Mouse (Mus musculus) adrenal gland, adult 2 months (tissue): Measurements from ENCODE around the gene Tmem167b. TPM values are rescaled to one million over a fixed set of nuclear protein-coding genes. Genes with fewer than 3 reads are reported as not detected.

Experiments used
- DNase-seq: peaks from one replicate; pipeline ENCODE4 v3.0.0; 2021
- microRNA-seq, 2 experiments: library from miRNA; unstranded; fragments of <30 nt; microRNA quantifications; one replicate each; pipeline ENCODE4 v1.2.0; 2021
- polyA plus RNA-seq: library from polyadenylated mRNA; depleted of rRNA; stranded (reverse); fragments of >200 nt; gene quantifications from 2 replicates; pipeline ENCODE4 v1.2.3, GENCODE M21; 2012; rRNA removed
- total RNA-seq, 2 experiments: library from RNA; stranded (reverse); gene quantifications; 2 replicates each; pipeline ENCODE4 v1.2.3; 2021

Gene Tmem167b
- total and polyA plus RNA-seq, 3 experiments = 3.3 to 60.5 (median 51.1) TPM

- peak; percentile 88 for DNase-seq
Measured at GRCm38 (mm10) chr3:108537303-108537702, 25.0 kb downstream of the Tmem167b start.

DNA sequence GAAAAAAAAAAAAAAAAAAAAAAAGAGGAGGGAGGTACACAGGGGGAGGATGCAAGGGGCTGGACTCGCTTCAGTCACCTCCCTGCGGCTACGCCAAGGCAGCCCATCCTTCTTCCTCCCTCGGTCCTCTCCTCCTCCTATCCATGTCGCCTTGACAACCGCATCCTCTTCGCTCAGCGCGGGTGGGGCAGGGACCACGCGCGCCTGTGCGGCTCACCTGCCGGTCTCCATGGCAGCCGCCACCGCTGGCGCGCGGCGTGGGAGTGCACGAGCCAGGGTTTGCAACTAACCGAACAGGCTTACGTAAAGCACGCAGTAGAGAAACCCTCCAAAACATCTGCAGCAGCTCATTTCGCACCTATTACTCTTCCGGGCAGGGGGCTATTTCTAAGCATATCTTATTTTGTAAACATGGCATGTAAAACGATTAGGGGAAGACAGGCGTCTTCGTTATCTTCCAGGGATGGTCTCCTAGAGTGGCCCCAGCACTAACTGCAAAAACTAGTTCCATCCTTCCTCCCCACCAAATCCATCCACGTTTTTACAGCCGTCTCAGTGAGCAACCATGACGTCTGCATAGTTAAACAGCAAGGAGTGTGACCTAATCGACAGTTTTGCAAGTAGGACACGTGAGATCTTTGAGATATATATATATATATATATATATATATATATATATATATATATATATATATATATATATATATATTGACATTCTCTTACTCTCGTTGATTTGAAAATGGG lies 25.6 kb downstream of the Tmem167b start, which contains the start of gene 5330417C22Rik:
5330417C22Rik (minus strand) TSS at position 20 of the 744 bp plus-strand sequence.
- DNase-seq = peak; percentile 42

DNA sequence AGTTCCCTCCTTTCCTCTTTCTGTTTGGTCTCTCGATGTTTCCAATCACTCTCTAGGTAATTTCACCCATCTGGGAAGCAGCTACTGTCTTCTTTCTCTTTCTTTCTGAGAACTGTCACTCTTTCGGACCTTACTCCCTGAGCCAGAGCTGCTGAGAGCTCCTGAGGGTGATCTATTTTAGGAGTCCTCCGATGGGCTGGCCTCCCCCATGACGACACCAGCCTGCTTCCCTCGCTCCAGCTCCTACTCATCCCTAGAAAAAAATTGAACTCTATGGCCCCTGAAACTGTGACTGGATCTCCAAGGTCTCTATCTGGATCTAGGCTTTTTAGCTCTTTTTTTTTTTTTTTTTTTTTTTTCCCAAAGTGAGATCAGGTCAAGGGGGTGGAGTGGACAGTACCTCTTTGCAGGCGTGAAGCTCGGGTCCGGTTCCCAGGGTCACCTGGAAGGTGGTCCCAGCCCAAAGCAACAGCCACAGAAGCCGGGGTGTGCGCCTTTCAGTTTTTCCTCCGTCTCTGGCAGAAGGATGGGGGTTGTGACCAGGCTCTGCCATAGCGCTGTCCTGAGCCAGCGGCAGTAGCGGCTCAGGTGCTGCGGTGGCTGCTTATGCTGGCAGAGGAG lies 26.3 kb downstream of the Tmem167b start:
- peak; percentile 9 for DNase-seq

GRCm38 (mm10) chr3:108533951-108534350 lies 28.3 kb downstream of the Tmem167b start, which contains the start of gene 1700013F07Rik:
Gene 1700013F07Rik (plus strand): TSS chr3:108534150.
- peak; percentile 56 for DNase-seq

GRCm38 (mm10) chr3:108533114-108533885 lies 29.0 kb downstream of the Tmem167b start:
- DNase-seq = peak; percentile 38

DNA sequence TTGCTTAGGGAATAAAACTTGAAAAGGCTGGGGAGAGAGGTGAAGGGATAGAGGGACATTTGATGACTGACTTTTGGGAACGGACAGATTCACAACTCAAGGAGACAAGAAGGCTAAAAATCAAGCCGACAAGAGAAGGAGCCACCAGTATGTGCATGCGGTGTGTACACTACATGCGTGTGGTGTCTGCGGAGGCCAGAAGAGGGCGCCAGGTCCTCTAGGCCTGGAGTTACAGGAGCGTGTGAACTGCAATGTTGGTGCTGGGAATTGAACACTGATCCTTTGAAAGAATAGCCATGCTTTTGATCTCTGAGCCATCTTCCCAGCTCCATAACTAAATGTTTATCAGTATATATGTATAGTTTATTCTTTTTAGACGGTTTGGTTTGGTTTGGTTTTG lies 33.8 kb downstream of the Tmem167b start:
- no peak for DNase-seq

- no peak for DNase-seq
Measured at GRCm38 (mm10) chr3:108523415-108523814, 38.9 kb downstream of the Tmem167b start.

GRCm38 (mm10) chr3:108518276-108518675 lies 44.0 kb downstream of the Tmem167b start:
- DNase-seq = no peak

GRCm38 (mm10) chr3:108513465-108513864 lies 48.8 kb downstream of the Tmem167b start:
- no peak for DNase-seq

GRCm38 (mm10) chr3:108510716-108511483 lies 51.4 kb downstream of the Tmem167b start:
- DNase-seq = no peak

DNA sequence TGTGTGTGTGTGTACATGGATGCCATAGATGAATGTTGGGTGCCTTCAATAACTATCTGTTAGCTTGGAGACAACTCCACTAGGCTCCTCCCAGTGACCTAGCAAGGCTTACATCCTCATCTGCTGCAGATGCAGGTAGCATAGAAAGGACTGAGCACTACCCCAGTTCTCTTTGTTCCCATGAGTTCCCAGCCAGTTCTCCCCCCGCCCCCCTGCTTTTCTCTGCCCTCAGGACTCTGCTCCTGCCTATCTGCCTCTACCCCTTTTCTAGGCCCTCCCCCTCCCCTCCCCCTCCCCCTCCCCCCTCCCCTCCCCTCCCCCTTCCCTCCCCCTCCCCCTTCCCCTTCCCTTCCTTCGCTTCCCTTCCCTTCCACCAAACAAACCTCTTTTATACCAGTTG lies 52.1 kb downstream of the Tmem167b start:
- DNase-seq = no peak

DNA sequence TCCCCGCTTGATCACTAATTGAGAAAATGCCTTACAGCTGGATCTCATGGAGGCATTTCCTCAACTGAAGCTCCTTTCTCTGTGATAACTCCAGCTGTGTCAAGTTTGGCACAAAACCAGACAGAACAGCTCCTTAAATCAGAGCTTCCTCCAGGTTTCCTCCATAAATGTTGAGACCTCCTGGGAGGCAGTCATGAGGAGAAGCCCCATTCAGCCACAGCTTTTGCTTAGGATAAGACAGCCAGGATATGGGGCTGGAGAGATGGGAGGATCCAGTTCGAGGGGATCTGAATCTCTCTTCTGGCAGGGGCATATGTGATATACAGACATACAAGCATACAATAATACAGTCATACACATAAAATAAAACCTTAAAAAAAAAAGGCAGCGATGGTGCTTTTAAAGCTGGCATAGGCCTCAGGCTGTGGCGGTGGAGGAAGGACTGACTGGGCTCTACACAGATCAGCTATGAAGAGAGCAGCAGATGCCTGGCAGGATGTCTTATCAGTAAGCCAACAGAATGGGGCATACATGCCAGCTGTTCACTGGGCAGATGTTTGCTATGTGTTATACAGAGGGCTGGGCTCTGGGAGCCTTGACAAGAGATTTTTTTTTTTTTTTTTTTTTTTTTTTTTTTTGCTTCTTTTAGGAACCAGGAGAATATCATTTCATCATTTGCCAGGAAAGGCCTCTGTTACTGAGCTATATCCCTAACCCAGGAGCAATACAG lies 53.4 kb downstream of the Tmem167b start:
- DNase-seq = no peak

Small RNA genes within 50 kb of the gene (microRNA-seq; reads per million reads assigned to microRNA genes)
- 0 reads per million in 2 experiments for gene Gm22860

Other genes starting within 250 kb of the Tmem167b start
- gene Mybphl, start 197.6 kb downstream of the Tmem167b start, total RNA-seq = not detected
- not detected in 2 replicates for gene Mybphl, start 197.6 kb downstream of the Tmem167b start, polyA plus RNA-seq
- 1 to 10 TPM in 1 of 2 experiments, under 1 TPM in 1; 0.66 to 1.3 TPM for gene Psrc1, start 178.6 kb downstream of the Tmem167b start, total RNA-seq
- gene Psrc1, start 178.6 kb downstream of the Tmem167b start, polyA plus RNA-seq = 2.6 and 4.0 TPM in 2 replicates
- gene Celsr2, start 146.9 kb downstream of the Tmem167b start, total RNA-seq = 1 to 10 TPM; 6.1 to 8.3 TPM
- 9.9 and 17.1 TPM in 2 replicates for gene Celsr2, start 146.9 kb downstream of the Tmem167b start, polyA plus RNA-seq
- gene Sars, start 117.3 kb downstream of the Tmem167b start, total RNA-seq = 100 to 1,000 TPM; 198 to 212 TPM
- 23.8 and 32.6 TPM in 2 replicates for gene Sars, start 117.3 kb downstream of the Tmem167b start, polyA plus RNA-seq
- not detected for gene 1700013F07Rik, start 28.3 kb downstream of the Tmem167b start, total RNA-seq
- not detected in 2 replicates for gene 1700013F07Rik, start 28.3 kb downstream of the Tmem167b start, polyA plus RNA-seq
- gene 5330417C22Rik, start 25.9 kb downstream of the Tmem167b start, total RNA-seq = 1 to 10 TPM; 2.4 to 6.5 TPM
- 2.4 and 2.5 TPM in 2 replicates for gene 5330417C22Rik, start 25.9 kb downstream of the Tmem167b start, polyA plus RNA-seq
- gene Taf13, start 9.2 kb upstream of the Tmem167b start, total RNA-seq = 10 to 100 TPM; 28.7 to 30.3 TPM
- 0.78 and 0.98 TPM in 2 replicates for gene Taf13, start 9.2 kb upstream of the Tmem167b start, polyA plus RNA-seq
- 10 to 100 TPM; 10.0 to 14.6 TPM for gene Wdr47, start 28.8 kb upstream of the Tmem167b start, total RNA-seq
- 3.6 and 3.7 TPM in 2 replicates for gene Wdr47, start 28.8 kb upstream of the Tmem167b start, polyA plus RNA-seq
- 10 to 100 TPM; 27.7 to 41.0 TPM for gene Clcc1, start 91.4 kb upstream of the Tmem167b start, total RNA-seq
- gene Clcc1, start 91.4 kb upstream of the Tmem167b start, polyA plus RNA-seq = 10.4 and 13.9 TPM in 2 replicates
- 1 to 10 TPM; 1.7 to 2.9 TPM for gene Gpsm2, start 159.8 kb upstream of the Tmem167b start, total RNA-seq
- 0.58 and 1.0 TPM in 2 replicates for gene Gpsm2, start 159.8 kb upstream of the Tmem167b start, polyA plus RNA-seq
- gene Aknad1, start 177.2 kb upstream of the Tmem167b start, total RNA-seq = not detected
- not detected in 2 replicates for gene Aknad1, start 177.2 kb upstream of the Tmem167b start, polyA plus RNA-seq